Mouse (Mus musculus) brain, embryonic 14.5 days (tissue): ENCODE data around the gene Ankef1. TPM values are rescaled to one million over a fixed set of nuclear protein-coding genes. Genes with fewer than 3 reads are reported as not detected.

Source experiments
- DNase-seq: peaks from one replicate; pipeline ENCODE4 v3.0.0-alpha.2; 2011; ENCODE audit warnings: low read depth
- CTCF ChIP-seq: fragments of 200-500 bp; IDR thresholded peaks from 2 replicates; pipeline ENCODE4 v1.5.1; 2012; ENCODE audit warnings: inconsistent platforms, mild to moderate bottlenecking, moderate library complexity, borderline replicate concordance; ENCODE audit not compliant: insufficient read depth, insufficient read length; ENCODE audit errors: extremely low read depth
- POLR2A ChIP-seq: fragments of 200-500 bp; IDR thresholded peaks from 2 replicates; pipeline ENCODE4 v1.6.1; 2012; ENCODE audit warnings: mild to moderate bottlenecking, inconsistent platforms, borderline replicate concordance; ENCODE audit not compliant: poor library complexity, insufficient read depth, insufficient read length, severe bottlenecking; ENCODE audit errors: extremely low read depth
- polyA plus RNA-seq: library from polyadenylated mRNA; depleted of rRNA; stranded (reverse); fragments of >200 nt; gene quantifications from 2 replicates; pipeline ENCODE4 v1.2.3, GENCODE M21; 2012; rRNA removed

Gene Ankef1
- polyA plus RNA-seq, 1 experiment = 0.42 TPM

- TF ChIP-seq POLR2A (no peak), CTCF (no peak)
- DNase-seq = no peak
Observed at GRCm38 (mm10) chr2:136600651-136601170, 99.0 kb downstream of the Ankef1 start.

GRCm38 (mm10) chr2:136601206-136601605 lies 99.5 kb downstream of the Ankef1 start:
- no peak for DNase-seq
- no peak for TF ChIP-seq POLR2A
- no peak for TF ChIP-seq CTCF

Other genes starting within 250 kb of the Ankef1 start
- 17.5 and 27.3 TPM in 2 replicates for gene Pak7, start 113.9 kb upstream of the Ankef1 start, polyA plus RNA-seq
- gene Snap25, start 211.5 kb downstream of the Ankef1 start, polyA plus RNA-seq = 111 and 153 TPM in 2 replicates